Mouse (Mus musculus) adrenal gland, postnatal 36 days (tissue): ENCODE measurements around the gene Vps13d. TPM values are rescaled to one million over a fixed set of nuclear protein-coding genes. Genes with fewer than 3 reads are reported as not detected.
"Not testable (repeated sequence)": the region's sequence is repeated elsewhere in the genome, so short reads cannot be mapped to it uniquely, and the experiment has no call there.

Source experiments
- DNase-seq, 2 experiments: peaks; one replicate each; pipeline ENCODE4 v3.0.0; 2021; ENCODE audit warnings: mixed read lengths in 1 of 2
- total RNA-seq, 2 experiments: library from RNA; stranded (reverse); gene quantifications; 2 replicates each; pipeline ENCODE4 v1.2.3; 2021

The Vps13d gene
- total RNA-seq, 2 experiments from 2014 or later = 59.1 to 83.2 TPM

DNA sequence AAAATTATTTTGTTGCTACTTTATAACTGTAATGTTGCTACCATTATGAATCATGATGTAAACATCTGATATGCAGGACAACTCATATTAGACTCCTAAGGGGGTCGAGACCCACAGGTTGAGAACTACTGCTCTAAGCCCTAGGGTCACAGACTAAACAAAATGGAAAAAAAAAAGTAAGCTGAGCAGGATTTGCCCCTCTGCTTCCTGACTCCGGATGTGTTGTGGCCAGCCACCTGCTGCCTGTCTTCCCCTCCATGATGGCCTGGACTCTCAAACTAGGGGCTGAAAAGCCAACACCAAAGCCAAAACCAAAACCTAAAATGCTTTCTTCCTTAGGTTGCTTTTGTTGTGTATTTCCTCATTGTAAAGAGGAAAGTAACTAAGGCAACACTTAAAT is 16.3 kb upstream of the Vps13d start:
- DNase-seq = no peak

DNA sequence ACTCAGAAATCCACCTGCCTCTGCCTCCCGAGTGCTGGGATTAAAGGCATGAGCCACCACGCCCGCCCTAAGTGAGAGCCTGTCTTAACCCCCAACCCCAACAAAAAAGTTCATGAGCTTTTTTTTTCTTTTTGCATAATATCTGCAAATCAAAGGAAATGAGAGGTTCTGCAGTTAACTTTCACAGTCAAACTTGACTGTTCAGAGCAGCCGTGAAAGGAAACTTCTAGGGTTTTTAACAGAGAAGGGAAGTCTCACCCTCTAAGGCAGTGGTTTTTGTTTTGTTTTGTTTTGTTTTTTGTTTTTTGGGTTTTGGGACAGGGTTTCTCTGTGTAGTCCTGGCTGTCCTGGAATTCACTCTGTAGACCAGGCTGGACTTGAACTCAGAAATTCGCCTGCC is 15.8 kb upstream of the Vps13d start:
- no peak for DNase-seq

- DNase-seq = no peak
Measured at GRCm38 (mm10) chr4:145209690-145210088, 14.9 kb upstream of the Vps13d start.

DNA sequence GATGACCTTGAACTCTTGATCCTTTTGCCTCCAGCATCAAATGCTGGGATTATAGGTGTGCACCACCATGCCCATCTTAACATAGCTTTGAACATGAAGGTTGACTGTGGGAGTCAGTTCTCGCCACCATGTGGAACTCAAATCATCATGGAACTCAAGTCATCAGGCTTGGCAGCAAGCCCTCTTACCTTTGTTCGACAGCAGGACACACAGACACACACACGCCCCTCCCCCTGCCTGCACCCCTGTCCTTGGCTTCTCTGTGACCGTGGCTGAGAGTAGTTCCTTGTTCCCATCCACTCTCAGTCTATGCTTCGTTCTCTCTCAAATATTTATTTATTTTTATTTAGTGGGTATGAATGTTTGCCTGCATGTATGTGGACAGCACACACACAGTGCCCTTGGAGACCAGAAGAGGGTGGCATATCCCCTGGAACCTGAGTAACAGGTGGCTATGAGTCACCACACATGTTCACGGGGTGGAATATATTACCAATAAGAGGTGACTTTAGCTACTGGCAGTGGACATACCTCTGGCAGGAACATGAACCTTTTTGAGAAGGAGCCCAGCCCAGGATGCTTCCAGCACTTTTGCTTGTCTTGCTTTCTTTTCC is 14.4 kb upstream of the Vps13d start:
- no peak for DNase-seq

DNA sequence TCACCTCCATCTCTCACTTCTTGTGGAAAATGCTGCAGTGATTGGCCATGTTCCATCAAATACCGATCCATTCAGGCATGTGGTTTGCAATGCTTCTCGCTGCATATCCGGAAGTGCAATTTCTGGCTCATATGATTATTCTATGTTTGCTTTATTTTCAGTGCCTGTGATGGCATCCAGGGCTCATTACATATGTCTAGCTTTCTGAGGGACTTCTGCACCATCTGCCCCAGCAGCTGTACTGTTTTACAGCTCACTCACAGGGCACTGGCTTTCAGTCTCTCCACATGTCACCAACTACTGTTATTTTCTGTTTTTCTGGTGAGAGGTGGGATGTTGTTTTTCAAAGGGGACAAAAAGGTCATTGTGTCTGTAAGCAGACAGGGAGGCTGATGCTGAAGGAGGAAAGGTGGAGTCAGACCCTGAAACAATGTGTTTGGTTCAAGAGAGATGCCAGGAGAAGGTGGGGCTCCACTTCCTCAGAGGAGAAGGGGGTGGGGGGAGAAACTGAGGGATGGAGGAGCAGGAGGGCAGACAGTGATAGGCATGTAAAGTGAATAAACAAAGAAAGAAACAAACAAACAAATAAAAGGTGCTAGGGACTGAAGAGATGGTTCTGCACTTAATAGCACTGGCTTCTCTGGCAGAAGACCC is 13.0 kb upstream of the Vps13d start:
- no peak for DNase-seq

DNA sequence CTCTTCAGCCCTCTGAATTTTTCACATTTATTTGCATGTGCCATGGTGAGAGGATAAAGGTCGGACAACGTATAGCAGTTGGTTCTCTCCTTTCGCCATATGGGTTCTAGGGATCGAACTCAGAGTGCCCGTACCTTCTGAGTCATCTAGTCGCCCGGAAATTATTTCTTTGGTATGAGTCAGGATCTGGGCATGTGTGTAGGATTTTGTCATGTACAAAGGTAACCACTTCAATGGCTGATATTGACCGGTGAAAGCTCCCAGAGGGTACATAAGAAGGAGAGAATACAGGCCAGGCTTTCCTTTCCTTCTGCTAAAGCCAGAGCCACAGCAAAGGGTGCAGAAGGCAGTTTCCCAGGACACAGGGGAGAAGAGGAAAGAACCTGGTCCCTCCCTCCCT is 10.0 kb upstream of the Vps13d start:
- DNase-seq = no peak

DNA sequence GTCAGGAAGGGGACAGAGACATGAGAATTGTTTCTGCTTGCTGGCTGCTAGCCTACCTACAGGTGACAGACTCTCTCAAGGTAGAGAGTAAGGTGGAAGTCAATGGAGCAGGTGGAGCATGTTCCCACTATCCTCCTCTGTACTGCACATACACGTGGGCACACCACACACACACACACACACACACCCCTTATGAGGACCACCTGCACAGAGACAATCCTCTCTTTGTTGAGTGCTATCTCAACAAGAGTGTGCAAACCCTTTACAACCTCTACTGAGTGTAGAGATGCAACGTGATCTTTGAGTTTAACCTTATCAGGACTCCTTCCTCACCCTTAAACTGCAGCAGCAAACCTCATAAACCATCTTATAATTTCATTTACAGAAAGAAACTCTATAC is 8.5 kb upstream of the Vps13d start:
- no peak for DNase-seq

GRCm38 (mm10) chr4:145201424-145201823 is 6.6 kb upstream of the Vps13d start:
- peak; percentile 33 to 47 for DNase-seq

DNA sequence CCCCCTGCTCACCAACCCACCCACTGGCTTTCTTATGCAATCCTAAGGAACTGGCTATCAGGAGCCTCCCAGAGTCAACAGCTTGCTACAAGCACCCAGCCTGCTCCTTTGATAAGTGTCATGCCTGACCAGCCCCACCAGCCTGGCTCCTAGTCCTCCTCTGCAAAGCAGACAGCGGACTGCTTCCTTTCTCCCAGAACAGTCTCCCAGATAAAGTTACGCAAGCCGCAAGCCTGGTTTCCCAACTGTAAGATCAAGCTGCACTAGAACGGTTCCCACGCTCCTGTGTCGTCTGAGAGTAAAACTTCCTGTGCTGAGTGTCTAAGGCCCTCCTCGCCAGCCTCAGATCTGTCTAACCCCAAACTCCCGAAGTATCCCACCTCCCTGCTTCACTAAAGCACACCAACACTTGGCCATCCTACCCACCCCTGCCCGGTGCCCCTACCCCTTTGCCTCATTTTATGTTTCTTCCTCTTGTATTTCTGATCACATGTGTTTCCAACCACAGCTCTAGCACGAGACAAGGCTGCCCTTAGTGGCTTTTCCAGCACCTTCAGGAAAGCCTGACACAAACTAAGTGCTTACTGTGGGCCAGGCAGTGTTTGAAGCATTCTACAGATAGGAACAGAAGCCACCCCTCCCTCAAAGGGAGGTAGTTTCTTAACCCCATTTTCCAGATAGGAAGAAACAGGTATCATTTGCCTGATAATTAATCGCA is 5.3 kb upstream of the Vps13d start:
- peak; percentile 40 to 62 for DNase-seq

DNA sequence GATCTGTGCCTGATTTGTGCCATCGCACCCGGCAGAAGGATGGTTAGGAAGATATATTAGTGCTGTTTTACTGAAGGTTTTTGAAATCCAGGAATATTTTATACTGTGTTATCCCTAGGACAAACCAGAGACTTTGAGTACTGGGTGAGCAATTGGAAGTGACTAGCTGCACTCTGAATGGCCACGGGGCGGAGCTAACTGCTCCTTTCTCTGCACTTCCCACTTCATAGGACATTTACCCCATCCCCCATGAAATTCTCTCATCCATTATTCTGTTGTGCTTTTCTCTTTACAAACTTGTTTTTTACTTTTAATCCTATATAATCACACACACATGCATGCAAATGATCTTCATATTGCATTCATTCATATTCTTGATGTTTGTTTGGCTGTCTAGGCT is 1.8 kb upstream of the Vps13d start:
- no peak for DNase-seq

DNA sequence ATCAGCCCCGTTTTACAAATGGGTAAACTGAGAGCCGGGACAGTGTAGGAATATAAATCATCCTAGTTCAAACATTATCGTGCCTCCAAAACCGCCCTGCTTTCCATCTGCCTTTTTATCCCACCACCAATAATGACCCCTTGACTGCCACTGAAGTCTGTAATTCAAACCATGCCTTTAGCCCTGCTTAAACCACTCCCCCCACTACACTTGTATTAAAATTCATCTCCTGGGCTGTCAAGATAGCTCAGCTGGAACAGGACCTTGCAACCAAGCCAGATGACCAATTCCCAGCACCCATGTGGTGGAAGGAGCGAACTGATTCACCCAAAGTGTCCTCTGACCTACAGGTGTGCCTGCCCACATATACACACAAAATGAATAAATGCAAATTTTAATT is 367 bp upstream of the Vps13d start:
- DNase-seq = no peak

GRCm38 (mm10) chr4:145193991-145194511 is 754 bp downstream of the Vps13d start:
- DNase-seq = peak; percentile 78 to 80

DNA sequence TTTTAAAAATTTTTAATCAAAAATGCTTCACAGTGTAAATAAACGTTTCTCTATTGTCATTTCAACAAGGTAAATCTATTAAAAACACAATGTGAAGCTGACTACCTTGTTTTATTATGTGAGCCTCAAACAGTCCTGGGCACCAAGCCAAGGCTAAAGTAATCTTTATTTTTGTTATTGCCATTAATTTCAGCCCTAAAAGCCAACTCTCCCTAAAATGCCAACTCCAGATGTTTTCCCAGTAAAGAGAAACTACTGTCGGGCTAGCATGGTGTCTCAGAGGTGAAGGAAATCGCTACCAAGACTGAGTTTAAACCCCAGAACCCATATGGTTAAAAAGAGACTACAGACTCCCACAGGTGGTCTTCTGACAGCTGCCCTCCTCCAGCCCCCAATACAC is 1.4 kb downstream of the Vps13d start:
- no peak for DNase-seq

- peak; percentile 71 to 77 for DNase-seq
Measured at GRCm38 (mm10) chr4:145192686-145193085, 2.1 kb downstream of the Vps13d start.

DNA sequence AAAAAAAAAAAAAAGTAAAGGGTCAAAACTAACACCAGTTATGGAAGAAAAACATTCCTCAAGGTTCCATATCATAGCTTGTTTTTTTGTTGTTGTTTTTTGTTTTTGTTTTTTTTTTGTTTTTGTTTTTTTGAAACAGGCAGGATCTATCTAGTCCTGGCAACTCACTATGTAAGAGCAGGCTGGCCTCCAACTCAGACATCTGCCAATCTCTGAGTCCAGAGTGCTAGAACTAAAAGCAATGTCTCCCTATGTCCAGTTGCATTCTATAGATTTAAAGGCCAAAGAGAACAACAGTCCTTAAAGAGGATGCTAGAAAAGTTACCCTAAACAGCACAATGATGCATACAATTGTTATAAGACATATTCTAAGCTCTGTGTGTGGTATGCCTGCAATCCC is 6.2 kb downstream of the Vps13d start:
- no peak for DNase-seq

GRCm38 (mm10) chr4:145187619-145188018 is 7.2 kb downstream of the Vps13d start:
- DNase-seq = no peak

DNA sequence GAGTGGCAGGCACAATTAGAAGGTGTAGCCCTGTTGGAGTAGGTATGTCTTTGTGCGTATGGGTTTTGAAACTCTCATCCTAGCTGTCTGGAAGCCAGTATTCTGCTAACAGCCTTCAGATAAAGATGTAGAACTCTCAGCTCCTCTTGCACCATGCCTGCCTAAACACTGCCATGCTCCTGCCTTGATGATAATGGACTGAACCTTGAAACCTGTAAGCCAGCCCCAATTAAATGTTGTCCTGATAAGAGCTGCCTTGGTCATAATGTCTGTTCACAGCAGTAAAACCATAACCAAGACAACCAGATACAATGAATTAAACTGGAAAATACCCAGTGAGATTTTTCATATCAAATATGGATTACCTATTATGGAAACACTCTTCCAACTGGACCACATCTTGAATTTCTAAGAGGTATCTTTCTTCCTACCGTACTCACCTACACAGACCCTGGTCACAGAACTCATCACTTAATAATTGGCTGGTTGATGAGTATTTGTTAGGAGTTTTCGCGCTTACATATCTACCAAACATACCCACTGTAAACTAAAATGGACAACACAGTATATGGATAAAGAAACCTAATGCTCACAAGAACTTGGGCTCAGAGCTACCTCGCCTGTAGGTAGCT is 15.8 kb downstream of the Vps13d start:
- DNase-seq = no peak

- DNase-seq = not testable (repeated sequence)
Measured at GRCm38 (mm10) chr4:145165542-145165941, 29.3 kb downstream of the Vps13d start.

GRCm38 (mm10) chr4:145164111-145164510 is 30.7 kb downstream of the Vps13d start:
- DNase-seq = peak; percentile 71 to 75

GRCm38 (mm10) chr4:145161243-145161642 is 33.6 kb downstream of the Vps13d start:
- DNase-seq = no peak

DNA sequence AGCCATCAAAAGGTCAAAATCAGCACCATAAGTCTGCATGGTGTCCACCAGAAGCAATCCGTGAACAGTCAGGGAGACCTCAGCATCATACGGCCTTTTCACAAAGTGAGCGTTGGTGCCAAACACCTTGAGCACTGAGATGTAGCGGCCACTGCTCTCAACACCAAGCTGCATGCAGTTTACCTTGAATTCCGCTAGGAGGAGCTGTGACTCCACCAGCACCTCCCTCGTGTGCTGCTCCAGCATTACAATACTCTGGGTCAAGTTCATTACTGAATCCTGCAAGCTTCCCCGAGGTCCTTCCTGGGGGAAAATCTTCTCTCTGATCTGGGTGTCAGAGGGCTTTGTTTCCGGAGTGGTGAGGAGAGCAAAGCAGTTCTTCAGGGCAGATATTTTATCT is 38.8 kb downstream of the Vps13d start:
- DNase-seq = peak; percentile 58 to 68

- DNase-seq = no peak
Measured at GRCm38 (mm10) chr4:145151103-145151486, 43.7 kb downstream of the Vps13d start.
